Mouse (Mus musculus): ENCODE data around the gene Scd1.

- TF ChIP-seq POLR2A (IDR thresholded peaks at IDR 0.05; ENCODE audit: low read depth, low read length) (no peak), CTCF (conservative IDR thresholded peaks at IDR 0.05; ENCODE audit: insufficient read depth, insufficient read length, low read depth, low read length) (peak; percentile 98)
Measured at GRCm38 (mm10) chr19:44363529-44363928, 44.1 kb downstream of the Scd1 start.
